Mouse (Mus musculus) urinary bladder, postnatal 25 days (tissue): ENCODE results near the gene Sp2.

ENCODE experiments used
- DNase-seq: peaks from one replicate; pipeline ENCODE4 v3.0.0; 2022; ENCODE audit warnings: low spot score

The Sp2 gene

DNA sequence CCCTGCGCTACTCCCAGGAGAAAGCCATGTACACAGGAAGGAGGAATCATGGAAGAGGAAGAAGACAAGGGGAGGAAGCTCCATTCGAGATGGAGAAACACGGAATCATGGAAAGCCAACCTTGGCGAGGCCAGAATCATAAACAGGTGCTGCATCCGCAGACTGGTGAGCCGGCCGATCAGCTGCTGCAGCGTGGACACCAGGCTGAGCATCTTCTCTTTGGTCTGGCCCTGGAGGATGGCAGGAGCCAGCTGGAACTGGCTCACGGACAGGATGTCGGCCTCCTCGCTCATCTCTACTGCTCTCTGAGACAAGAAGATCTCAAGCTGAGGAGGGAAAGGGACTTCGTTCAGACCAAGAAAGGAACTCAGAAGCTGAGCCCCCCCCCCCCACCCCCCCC lies 74.2 kb downstream of the Sp2 start:
- DNase-seq: no peak

DNA sequence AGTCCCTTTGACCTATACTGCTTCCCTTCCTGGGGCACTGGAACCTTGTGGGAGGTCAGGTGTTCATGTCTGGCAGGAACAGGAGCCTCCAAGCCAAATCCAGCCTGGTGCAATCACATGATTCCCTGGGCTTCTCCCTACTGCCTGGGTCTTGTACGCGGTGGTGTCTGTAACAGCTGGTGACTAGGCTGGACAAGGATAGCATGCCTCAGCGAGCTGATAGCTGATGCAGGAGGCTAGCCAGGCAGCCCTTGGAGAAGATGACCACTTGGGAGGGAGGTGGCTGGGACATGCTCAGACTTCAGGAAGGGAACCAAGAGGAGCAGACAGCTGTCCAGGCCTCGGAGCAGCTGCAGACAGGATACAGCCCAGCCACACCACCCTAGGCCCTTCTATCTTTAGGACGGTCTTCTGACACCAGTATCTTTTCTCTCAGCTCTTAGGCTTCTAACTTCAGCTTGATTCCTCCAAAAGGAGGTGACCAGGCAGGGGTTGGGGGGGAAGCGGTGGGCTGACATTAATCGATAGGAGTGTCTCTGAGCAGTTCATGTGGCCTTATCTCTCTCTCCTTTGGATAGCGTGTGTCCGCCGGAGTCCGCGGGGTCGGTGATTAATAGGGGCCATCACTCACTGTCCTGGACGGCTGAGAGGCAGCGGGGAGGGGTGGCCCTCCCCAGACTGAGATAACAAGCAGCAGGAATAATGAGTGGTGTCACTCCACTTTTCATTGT lies 76.2 kb downstream of the Sp2 start:
- DNase-seq: no peak
